Mouse (Mus musculus): ENCODE results near the gene Rabep2. TPM values are rescaled to one million over a fixed set of nuclear protein-coding genes. Genes with fewer than 3 reads are reported as not detected.

Rabep2 gene
- 48.7 TPM for polyA plus RNA-seq (2017; shearing (Covaris generic))

GRCm38 (mm10) chr7:126428631-126429502, at the start of gene Rabep2:
Gene Rabep2, plus strand, starts transcription at chr7:126428759.

GRCm38 (mm10) chr7:126396298-126397119, 32.0 kb upstream of the Rabep2 start, which contains the start of gene Nfatc2ip:
Gene Nfatc2ip, minus strand, starts transcription at chr7:126396737.

DNA sequence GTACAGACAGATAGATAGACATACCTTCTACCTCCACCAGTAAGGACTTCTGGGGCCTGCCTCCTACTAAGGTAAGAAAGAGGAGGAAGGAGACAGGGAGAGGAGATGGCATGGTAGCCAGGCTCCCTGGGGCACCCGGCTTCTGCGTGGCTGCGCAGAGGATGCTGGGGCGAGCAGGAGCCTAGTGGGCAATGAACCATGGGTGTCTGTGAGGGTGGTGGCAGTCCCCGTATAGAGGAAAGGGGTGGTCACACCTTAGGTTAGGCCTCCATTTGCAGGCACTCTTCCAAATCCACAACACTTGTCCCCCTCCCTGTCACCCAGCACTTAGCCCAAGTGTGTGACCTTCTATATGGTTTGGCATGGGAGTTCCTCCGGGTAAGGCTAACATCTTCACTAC, 13.8 kb upstream of the Rabep2 start, which contains the start of gene Cd19:
Cd19 (minus strand) TSS at position 165 of the 400 bp plus-strand sequence.

DNA sequence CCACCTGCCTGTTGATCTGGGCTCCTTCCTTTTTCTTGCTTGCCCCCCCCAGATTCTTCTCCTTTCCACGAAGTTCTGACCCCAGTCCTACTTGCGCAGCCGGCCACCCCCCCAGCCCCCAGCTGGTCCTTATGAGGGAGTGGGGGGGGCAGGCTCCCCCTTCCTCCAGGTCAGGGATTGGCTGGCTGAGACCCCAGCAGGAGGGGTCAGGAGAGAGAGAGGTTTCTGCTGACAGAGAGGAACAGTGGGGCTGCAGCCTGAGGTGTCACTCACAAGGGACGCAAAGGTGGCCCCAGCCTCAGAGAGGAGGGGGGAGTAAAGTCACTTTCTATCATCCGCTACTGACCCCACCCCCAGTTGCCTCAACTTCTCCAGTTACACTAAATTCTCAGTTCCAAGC, 34.4 kb downstream of the Rabep2 start, which contains the start of gene Atp2a1:
Atp2a1 (minus strand) TSS at position 105 of the 400 bp plus-strand sequence.

DNA sequence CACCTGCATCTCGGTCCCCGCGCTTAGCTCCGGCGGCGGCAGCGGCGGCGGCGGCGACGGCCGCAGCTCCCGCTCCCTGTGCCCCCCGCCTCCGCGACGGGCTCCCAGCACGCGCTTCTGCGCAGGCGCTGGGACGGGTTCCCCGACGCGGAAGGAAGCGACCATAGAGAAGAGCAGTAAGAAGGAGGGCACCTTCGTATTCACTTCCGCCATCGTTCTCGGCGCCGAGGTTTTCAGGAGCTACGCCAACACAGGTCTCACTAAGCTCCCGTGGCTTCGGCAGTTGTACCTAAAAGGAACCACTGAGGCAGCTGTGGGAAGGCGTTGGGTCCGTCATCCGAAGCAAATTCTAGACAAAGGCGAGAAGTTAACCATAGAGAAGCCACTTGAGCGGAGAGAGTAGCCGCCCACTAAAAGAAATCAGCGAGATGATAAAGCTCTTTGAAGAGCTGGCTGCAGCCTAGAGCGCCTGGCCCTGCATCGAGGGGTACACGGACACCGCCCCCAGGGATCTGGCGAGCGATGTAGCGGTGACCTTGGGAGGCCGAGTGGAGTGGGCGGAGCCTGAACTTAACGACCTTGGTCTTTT, 46.5 kb downstream of the Rabep2 start, which contains the start of gene Sh2b1:
Sh2b1 (minus strand) TSS at position 432 of the 589 bp plus-strand sequence.

DNA sequence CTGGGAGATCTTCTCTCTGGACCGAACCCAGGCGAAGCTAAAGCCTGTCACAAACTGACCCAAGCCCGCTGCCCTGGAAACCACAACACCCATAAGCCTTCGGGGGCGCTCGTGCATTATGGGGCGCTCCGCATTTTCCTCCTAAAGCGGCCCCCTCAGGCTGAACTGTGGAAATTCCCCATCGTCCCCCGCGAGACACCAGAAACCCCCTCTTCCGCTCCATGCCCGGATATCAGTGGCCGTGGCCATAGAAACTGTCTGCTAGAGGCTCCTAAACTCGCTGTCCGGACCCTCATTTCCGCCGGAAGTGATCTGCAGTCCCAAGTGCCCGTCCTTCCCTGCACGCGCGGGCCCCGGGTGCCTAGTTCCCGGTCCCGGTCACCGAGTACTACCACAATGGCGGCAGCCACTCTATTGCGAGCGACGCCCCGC, 58.5 kb downstream of the Rabep2 start, which contains the start of gene Tufm:
Tufm (plus strand) TSS at position 310 of the 432 bp plus-strand sequence.

Other genes with a start within 250 kb of the Rabep2 start
- gene Xpo6, start 228.3 kb upstream of the Rabep2 start, polyA plus RNA-seq (2017; shearing (Covaris generic)) = 132 TPM
- gene Sbk1, start 156.1 kb upstream of the Rabep2 start, polyA plus RNA-seq (2017; shearing (Covaris generic)) = 26.4 TPM
- 662 TPM for gene Lat, start 59.2 kb upstream of the Rabep2 start, polyA plus RNA-seq (2017; shearing (Covaris generic))
- 41.4 TPM for gene Spns1, start 51.3 kb upstream of the Rabep2 start, polyA plus RNA-seq (2017; shearing (Covaris generic))
- gene Nfatc2ip, start 32.0 kb upstream of the Rabep2 start, polyA plus RNA-seq (2017; shearing (Covaris generic)) = 3.8 TPM
- 0.12 TPM for gene Cd19, start 13.9 kb upstream of the Rabep2 start, polyA plus RNA-seq (2017; shearing (Covaris generic))
- not detected for gene Atp2a1, start 34.3 kb downstream of the Rabep2 start, polyA plus RNA-seq (2017; shearing (Covaris generic))
- 49.8 TPM for gene Sh2b1, start 46.7 kb downstream of the Rabep2 start, polyA plus RNA-seq (2017; shearing (Covaris generic))
- gene Tufm, start 58.6 kb downstream of the Rabep2 start, polyA plus RNA-seq (2017; shearing (Covaris generic)) = 98.5 TPM
- gene Atxn2l, start 74.7 kb downstream of the Rabep2 start, polyA plus RNA-seq (2017; shearing (Covaris generic)) = 106 TPM
- 159 TPM for gene Eif3c, start 137.7 kb downstream of the Rabep2 start, polyA plus RNA-seq (2017; shearing (Covaris generic))
- gene Apobr, start 156.2 kb downstream of the Rabep2 start, polyA plus RNA-seq (2017; shearing (Covaris generic)) = 7.1 TPM
- gene Cln3, start 157.1 kb downstream of the Rabep2 start, polyA plus RNA-seq (2017; shearing (Covaris generic)) = 105 TPM
- gene Il27, start 166.2 kb downstream of the Rabep2 start, polyA plus RNA-seq (2017; shearing (Covaris generic)) = not detected
- gene Nupr1, start 202.1 kb downstream of the Rabep2 start, polyA plus RNA-seq (2017; shearing (Covaris generic)) = 1.8 TPM
- gene Sgf29, start 220.6 kb downstream of the Rabep2 start, polyA plus RNA-seq (2017; shearing (Covaris generic)) = 79.6 TPM
- gene Sult1a1, start 247.7 kb downstream of the Rabep2 start, polyA plus RNA-seq (2017; shearing (Covaris generic)) = 0.29 TPM